Mouse (Mus musculus): Measurements from ENCODE around the gene Sarm1.
A peak's percentile ranks its signal among the peaks of the same experiment; 100 is the strongest.

Gene Sarm1

DNA sequence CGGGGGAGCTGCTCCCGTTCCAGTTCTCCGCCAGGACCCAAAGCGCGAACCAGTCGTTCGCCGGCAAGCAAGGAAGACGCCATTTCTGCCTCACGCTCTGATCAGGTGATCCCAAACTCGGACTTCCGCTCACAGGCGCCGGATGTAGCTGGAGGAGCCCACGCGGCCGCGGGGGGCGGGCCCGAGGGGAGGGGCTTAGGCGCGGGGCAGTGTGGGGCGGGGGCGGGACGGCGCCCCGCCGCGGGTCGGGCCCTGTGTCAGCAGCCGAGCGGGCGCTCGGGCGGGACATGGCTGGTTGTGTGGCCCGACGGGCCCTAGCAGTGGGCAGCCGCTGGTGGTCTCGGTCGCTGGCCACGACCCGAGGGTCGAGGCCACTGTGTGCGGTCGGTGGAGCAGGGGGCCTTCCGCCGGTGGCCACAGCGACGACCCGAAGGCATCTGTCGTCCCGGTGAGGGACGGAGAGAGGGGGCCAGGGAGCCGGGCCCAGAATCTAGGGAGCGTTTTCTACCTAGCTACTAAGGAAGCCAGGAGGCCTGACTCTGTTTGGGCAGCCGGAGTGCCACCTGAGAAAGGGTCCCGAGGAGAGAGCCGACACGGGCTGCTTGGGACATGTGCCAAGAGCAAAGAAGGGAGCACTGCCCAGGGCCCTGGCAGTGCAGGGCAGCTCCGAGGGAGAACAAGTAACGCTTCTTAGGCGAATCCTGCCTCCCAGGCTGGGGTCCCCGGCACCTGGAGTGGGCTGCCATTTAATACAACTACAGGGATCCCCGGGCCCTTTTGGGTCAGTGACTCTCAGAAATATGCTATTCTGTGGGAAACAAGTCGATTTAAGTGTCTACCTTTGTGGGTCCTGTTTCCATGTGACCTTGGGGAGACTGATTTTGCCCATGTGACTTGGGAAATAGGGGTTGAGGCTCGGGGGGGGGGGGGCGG is 14.7 kb upstream of the Sarm1 start, which contains the start of the genes Tmem199 and Poldip2:
Gene Tmem199 (minus strand): TSS at position 148 of the 933 bp plus-strand sequence.
Gene Poldip2 (plus strand): TSS at position 169 of the 933 bp plus-strand sequence.
- peak; percentile 94 for DNase-seq (ENCODE audit: extremely low spot score, low spot score)

DNA sequence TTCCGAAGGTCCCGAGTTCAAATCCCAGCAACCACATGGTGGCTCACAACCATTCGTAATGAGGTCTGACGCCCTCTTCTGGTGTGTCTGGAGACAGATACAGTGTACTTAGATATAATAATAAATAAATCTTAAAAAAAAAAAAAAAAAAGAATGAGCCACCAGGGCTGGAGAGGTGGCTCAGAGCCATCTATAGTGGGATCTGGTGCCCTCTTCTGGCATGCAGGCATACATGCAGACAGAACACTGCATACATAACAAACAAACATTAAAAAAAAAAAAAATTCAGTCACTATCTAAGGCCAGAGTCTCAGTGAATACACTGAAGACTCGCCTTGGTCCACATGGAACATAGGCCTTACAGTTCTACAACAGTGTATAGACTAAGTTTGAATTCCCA is 11.6 kb upstream of the Sarm1 start:
- no peak for DNase-seq (ENCODE audit: extremely low spot score, low spot score)

DNA sequence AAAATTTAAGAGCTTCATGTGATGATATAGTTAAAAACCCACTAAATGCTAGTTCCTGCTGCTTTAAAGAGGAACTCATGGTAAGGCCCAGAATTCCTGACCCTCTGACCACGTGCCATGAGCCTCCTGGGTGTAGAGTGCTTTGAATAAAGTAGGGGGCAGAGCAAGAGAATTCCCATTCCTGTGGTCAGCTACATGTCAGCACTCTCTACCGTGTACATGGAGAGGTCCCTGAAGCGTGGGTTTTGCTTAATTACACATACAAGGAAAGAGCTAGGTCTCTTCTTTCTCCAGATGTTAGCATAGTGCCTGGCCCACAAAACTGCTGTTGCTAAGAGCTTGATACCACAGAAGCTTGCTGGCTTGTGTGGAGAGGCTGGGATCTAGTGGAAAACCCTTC is 7.9 kb upstream of the Sarm1 start:
- DNase-seq (ENCODE audit: extremely low spot score, low spot score), result no peak

DNA sequence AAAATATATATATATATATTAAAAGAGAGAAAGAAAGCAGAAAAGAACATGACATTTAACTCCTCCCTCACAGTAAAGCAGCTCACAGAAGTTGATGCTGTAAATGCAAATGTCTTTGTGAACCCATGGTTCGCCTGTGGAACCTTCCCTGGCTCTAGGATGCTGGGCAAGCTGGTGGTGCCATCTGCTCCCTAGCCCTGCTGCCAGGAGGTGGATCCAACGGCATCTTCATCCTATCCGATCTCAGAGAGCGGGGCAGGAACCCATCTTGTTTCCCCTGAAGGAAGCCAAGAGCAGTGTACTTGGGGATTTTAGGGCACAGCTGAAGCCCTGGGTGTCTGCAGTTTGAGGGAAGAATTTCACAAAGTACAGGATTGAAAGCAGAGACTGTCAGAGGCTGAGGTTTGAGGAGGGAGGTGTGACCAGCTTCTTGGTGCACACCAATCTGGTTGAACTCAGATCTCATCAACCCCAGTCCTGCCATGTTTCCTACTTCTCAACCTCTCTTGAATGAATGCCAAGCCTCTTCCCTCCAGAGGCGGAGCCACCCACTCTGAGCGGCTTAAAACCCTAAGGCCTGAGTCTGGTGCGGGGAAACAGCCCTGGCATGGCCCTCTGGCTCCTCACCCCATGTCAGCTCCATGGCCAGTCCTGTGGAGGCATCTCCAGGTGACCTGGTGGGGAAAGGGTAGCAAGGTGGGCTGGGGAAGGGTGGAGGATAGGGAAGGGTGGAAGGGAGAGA is 5.5 kb upstream of the Sarm1 start, which contains the start of gene Sebox:
Gene Sebox (plus strand): TSS at position 539 of the 742 bp plus-strand sequence.
- no peak for DNase-seq (ENCODE audit: extremely low spot score, low spot score)

DNA sequence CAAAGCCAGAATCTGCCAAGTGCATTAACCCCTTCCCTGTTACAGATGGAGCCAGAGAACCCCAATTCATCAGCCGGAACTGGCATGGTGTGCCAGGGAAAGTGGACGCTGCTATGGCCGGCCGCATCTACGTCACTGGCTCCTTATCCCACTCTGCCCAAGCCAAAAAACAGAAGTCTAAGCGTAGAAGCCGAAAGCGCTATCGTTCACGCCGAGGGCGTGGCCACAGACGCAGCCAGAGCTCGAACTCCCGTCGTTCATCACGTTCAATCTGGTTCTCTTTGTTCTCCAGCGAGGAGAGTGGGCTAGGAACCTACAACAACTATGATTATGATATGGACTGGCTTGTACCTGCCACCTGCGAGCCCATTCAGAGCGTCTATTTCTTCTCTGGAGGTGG is 4.0 kb upstream of the Sarm1 start:
- no peak for DNase-seq (ENCODE audit: extremely low spot score, low spot score)

DNA sequence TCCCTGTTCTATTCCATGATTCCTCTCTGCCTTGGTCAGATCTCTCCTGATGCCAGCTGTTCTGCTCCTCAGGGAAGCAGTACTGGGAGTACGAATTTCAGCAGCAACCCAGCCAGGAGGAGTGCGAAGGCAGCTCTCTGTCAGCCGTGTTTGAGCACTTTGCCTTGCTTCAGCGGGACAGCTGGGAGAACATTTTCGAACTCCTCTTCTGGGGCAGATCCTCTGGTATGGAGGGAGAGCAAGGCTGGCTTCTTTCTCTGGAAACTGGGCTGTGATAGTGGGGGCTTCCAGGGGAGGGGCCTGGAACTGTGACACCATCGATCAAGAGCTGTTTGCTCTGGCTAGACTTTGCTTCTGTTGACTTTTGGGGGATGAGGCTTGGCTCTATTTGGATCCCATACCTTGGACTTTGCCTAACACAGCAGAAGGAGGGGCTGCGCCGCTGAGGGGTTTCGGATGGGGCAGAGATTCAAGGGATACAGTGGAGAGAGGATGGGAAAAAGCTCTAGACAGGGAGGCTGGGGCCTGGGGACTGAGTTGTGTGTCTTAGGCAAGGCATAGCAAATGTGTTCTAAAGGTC is 3.2 kb upstream of the Sarm1 start:
- DNase-seq (ENCODE audit: extremely low spot score, low spot score), result no peak

DNA sequence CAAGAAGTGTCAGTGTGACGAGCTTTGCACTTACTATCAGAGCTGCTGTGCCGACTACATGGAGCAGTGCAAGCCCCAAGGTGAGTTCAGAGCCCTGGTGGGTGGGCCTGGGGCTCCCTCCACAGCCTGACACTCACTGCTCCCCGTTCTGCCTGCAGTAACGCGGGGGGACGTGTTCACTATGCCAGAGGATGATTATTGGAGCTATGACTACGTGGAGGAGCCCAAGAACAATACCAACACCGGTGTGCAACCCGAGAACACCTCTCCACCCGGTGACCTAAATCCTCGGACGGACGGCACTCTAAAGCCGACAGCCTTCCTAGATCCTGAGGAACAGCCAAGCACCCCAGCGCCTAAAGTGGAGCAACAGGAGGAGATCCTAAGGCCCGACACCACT is 2.0 kb upstream of the Sarm1 start:
- DNase-seq (ENCODE audit: extremely low spot score, low spot score), result no peak

DNA sequence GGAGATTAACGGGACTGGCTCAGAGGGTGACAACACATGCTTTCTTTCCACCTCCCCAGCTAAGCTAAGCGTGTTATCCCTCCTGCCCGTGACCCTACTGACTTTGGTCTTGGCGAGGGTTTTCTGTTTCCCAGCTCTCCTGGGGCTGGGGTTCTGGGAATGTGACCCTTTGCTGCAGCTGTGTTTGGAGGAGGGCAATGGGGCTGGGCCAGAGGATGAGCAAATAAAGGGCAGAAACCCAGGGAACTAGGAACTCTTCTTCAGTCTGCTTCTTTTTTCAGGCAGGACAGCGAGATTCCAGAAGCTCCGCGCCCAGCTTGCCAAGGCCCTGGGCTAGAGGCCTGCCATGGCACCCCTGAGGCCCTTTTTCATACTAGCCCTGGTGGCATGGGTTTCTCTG is 1.4 kb upstream of the Sarm1 start, which contains the start of gene Vtn:
Gene Vtn (plus strand): TSS at position 88 of the 400 bp plus-strand sequence.
- no peak for DNase-seq (ENCODE audit: extremely low spot score, low spot score)

DNA sequence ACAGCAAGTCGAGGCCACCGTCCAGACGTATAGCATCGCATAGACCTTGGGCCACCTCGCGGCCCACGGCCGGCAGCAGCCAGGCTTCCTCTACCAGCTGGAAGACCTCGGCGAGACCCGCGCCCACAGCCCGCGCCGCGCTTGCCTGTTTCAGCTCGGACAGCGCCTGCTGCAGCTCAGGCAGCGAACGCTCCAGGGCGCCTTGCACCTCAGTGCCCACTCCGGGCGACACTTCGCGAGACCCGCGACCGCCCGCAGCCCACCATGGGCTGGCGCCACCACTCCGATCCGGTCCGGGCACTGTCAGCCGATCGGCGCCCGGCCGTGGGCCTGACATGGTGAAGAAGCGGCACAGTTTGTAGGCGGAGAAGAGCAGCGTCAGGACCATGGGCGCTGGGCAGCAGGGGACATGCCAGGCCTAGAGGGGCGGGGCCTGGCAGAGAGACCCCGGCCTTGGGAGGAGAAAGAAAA is 448 bp downstream of the Sarm1 start:
- DNase-seq (ENCODE audit: extremely low spot score, low spot score), result peak; percentile 70

DNA sequence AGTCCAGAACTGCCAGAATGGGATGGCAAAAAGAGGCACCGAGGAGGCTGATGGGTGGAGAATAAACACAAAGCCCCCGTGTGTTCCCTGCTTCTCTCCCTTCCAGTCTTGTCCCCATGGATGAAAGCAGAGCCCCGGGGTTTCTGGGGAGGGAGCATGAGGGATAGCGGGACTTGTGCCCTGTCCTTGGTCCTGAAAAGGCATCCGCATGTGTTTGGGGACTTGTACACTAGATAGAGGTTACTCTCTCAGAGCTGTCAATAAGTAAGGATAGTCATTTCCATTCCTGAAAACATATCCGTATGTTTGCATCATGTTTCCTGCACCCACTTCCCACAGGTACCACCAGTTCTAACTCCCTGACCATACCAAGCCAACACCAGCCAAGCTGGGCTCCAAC is 1.6 kb downstream of the Sarm1 start:
- peak; percentile 49 for DNase-seq (ENCODE audit: extremely low spot score, low spot score)

DNA sequence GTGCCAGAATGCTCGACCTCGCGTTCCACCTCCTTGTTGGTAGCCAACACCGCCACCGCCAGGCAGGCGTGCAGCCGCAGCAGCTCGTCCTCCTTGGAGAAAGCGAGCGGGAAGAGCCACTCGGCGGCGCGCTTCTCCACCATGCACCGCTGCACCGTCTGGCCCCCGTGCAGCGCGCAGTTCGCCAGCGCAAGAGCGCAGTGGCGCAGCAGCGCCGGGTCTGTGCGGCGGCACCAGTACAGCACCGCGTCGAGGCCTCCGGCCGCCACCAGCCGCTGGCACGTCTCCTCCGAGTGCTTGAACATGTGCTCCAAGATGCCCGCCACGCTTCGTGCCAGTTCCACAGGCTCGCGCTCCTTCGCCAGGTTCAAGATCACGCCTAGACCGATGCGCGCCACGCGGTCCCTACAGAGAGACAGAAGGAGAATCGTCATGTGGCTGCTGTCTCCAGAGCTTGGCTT is 6.7 kb downstream of the Sarm1 start:
- peak; percentile 57 for DNase-seq (ENCODE audit: extremely low spot score, low spot score)

DNA sequence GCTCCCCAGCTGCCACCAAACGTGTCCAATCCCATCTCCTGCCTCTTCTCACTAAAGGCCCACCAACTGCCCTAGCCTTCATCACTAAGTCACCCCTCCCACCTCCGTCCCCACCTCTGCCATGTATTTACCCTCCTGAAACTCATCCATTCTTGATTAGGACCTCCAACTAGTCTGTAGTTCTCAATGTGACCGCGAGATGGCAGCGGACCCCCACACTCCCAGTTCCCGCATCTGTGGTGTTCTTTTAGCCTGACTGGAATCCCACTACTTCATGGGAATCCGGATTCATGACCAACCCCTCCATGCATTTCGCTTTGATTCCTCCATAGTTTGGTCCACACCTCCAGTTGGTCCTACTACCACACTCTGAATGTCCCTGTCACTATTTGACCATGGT is 9.4 kb downstream of the Sarm1 start:
- DNase-seq (ENCODE audit: extremely low spot score, low spot score), result peak; percentile 81

DNA sequence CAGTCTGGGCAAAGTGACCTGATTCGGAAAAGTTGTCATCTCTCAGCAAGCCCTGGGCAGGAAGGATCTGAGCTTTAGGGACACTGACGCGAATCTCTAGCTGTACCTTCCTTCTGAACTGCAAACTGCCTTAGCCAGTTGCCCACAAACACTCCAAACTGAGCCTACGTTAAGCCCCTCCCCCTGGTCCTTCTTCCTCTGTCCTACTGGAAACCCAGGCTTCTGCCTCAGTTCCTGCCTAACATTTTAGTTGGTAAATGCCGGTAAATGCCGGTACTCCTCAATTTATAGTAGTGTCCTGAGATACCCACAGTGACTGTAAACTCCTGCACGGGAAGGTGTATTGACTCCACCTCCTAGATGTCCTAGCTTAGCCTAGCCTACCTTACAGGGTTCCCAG is 13.9 kb downstream of the Sarm1 start:
- DNase-seq (ENCODE audit: extremely low spot score, low spot score), result no peak

DNA sequence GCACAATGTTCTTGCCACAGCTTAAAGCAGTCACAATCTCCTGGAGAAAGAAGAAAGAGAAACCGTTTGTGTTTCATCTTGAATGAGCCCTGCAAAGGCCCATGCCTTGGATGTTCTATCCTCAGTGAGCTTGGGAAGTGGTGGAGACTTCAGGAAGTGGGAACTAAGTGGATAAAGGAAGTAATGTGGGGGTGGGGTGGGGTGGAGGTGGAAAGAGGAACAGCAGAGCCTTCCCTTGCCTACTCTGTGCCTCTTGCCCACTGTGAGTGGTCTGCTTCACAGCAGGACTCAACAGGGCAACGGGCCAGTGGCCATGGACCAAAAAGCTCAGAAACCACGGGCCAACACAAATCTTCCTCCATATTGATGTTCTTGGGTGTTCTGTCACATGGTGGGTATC is 22.3 kb downstream of the Sarm1 start:
- DNase-seq (ENCODE audit: extremely low spot score, low spot score), result no peak

DNA sequence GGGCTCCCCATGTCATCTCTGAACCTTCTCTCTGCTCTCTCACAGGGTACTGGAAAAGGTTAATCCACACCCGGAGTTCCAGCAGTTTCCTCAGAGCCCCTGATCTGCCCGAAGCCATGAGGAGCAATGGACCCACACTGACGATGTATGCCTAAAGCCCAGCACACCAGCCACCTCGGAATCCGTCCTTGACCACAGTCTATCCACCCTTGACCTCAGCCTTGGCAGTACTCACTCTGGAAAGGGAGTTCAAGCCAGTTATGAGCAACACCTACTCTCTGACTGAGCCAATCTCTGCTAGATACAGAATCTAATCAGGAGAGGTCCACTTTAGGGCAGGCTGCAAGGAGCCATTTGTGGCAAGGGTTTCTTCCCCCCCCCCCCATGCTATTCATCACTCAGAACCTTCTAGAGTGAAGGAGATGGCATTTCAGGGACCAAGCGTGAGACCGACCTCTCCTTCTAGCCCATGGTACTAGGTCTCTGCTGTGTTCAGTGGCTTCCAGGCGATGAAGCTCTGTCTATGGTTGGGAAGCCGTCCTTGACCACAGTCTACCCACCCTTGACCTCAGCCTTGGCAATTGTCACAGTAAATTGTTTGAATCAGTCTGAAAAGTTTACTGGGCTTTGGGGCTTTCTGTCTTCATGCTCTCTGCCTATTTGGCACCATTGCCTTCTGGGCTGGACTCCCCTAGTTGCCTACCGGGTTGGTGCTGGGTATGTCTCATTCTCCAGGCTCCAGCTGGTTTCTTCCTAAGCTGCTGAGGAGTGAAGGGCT is 26.0 kb downstream of the Sarm1 start:
- no peak for DNase-seq (ENCODE audit: extremely low spot score, low spot score)

DNA sequence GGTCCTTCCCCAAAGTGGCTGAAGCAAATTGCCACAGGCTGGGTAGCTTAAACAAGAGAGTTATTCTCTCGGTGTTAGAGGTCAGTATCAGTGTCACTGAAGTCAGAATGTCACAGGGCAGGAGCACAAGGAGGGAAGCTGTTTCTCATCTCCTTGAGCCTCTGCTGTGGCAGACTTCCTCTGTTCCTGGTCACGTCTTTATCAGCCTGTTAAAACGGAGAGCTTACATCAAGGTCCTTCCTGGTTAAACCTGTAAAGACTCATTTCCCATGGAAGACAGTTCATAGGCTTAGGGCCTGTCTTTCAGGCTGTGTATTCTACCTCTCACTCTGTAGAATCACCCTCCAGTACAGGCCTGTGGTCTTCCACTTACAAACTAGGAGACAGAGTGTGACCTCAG is 29.6 kb downstream of the Sarm1 start:
- DNase-seq (ENCODE audit: extremely low spot score, low spot score), result no peak

DNA sequence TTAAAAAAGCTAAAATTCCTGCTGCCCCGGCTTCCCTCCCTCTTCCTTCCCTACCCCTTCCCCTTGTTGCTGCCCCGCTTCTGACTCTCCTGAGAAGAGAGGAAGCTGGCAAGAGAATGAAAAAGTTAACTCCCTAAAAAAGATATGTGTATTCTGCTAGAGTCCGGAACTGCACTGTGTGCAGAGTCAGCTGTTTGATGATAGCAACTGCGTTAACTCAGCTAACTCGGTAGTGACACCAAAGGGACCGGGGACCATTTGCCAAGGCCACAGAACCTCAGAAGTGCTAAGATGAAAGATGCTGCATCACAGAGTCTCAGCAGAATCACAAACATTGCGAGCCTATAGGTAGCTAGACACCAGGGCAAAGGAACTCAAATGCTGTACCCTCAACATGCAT is 30.0 kb downstream of the Sarm1 start:
- DNase-seq (ENCODE audit: extremely low spot score, low spot score), result no peak

DNA sequence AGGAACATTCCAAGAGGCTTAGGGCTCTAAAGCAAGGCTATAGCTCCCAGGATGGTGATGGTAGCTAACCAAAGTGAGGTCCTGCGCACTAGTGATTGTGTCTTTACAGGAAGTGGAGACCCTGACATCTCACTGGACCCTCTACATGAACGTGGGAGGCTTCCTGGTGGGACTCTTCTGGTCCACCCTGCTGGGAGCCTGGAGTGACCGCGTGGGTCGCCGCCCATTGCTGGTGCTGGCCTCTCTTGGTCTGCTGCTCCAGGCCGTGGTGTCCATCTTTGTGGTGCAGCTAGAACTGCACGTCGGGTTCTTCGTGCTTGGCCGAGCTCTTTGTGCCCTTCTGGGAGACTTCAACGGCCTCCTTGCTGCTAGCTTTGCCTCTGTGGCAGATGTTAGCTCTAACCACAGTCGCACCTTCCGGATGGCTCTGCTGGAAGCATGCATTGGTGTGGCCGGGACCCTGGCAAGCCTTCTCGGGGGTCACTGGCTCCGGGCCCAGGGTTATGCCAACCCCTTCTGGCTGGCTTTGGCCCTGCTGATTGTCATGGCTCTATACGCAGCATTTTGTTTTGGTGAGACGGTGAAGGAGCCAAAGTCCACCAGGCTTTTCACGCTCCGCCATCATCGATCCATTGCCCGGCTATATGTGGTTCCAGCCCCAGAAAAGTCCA is 31.2 kb downstream of the Sarm1 start:
- DNase-seq (ENCODE audit: extremely low spot score, low spot score), result no peak

DNA sequence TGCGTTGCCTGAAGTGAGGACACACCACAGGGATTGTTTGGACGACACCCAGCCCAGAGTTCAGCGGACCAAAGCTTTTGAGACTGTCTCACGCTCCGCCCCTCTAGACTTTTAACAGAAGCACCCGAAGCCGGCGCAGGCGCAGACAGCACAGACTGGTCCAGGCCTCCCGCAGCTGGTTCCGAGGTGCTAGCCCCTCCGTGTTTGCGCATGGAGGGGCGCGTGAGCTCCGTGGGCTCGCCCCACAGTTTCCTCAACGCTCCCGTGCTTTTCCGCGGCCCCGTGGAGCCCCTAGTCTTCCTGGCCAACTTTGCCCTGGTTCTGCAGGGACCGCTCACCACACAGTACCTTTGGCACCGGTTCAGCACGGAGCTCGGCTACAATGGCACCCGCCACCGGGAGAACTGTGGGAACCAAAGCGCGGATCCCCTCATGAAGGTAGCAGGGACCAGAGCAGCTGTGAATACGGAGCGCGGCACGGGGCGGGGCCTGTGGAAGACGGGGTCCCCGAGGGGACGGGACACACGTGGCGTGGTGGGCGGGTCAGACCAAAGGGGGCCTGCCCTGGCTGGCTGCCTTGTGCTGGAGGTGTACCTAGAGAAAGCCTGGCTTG is 31.9 kb downstream of the Sarm1 start, which contains the start of gene Slc46a1:
Gene Slc46a1 (plus strand): TSS at position 130 of the 613 bp plus-strand sequence.
- peak; percentile 84 for DNase-seq (ENCODE audit: extremely low spot score, low spot score)

DNA sequence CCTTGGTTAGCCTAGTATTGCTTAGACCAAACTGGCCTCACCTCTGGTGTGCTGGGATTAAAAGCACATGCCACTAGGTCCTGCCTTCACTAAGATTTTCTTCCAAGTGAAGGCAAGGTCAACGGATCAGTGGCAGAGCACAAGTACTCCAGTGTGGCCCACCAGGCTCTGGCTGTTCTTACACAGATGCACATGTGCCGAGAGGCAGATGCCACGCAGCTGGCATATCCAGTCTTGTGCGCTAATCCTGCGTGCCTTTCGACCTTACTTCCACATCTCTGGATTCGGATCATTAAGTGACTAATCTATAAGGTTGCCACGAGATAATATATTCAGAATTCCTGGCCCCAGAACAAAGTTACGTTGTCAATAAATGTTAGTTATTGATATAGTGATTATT is 32.4 kb downstream of the Sarm1 start:
- DNase-seq (ENCODE audit: extremely low spot score, low spot score), result peak; percentile 18
